Mouse (Mus musculus) T-cell, adult 66 days (primary cell): Measurements from ENCODE around the gene Vmn1r132. TPM values are rescaled to one million over a fixed set of nuclear protein-coding genes. Genes with fewer than 3 reads are reported as not detected.

ENCODE experiments used
- total RNA-seq, 2 experiments: library from RNA; stranded (reverse); gene quantifications; 3 replicates in 1 of 2; 4 replicates in 1 of 2; pipeline ENCODE4 v1.2.4; 2023

The Vmn1r132 gene
- not detected for total RNA-seq

DNA sequence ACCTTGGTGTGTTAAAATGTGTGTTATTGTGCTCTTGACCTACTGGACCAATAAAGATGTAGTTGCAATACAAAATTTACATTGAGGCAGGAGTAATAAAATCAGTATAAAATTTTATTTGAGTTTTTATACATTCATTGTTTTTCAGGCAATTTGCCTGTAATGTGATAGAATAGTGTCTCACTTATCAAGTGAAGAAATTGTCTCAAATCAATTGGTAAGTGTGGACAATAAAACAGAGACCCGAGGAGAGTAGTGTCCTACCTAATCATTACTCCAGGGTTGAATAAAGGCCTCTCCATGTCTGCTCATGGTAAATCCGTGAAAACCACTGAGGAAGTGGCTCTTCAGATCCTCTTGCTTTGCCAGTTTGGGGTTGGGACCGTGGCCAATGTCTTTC is at the start of gene Vmn1r132:
Vmn1r132 (plus strand) TSS at position 301 of the 400 bp plus-strand sequence.

Other genes with a start within 250 kb of the Vmn1r132 start
- not detected for gene Gm6882, start 181.3 kb upstream of the Vmn1r132 start, total RNA-seq
- gene Vmn1r130, start 102.3 kb upstream of the Vmn1r132 start, total RNA-seq, result not detected
- gene Vmn1r131, start 68.0 kb upstream of the Vmn1r132 start, total RNA-seq, result not detected
- not detected for gene Gm4175, start 147.4 kb downstream of the Vmn1r132 start, total RNA-seq
- gene Gm4177, start 182.6 kb downstream of the Vmn1r132 start, total RNA-seq, result not detected
- gene Vmn1r135, start 218.3 kb downstream of the Vmn1r132 start, total RNA-seq, result not detected
- not detected for gene Gm5725, start 230.2 kb downstream of the Vmn1r132 start, total RNA-seq